Mouse (Mus musculus): Measurements from ENCODE around the gene Myh3. TPM values are rescaled to one million over a fixed set of nuclear protein-coding genes. Genes with fewer than 3 reads are reported as not detected.
A peak's percentile ranks its signal among the peaks of the same experiment; 100 is the strongest.

Myh3 gene
- polyA plus RNA-seq, 3 experiments from 2014 or later: 0.12 to 0.57 (median 0.44) TPM

DNA sequence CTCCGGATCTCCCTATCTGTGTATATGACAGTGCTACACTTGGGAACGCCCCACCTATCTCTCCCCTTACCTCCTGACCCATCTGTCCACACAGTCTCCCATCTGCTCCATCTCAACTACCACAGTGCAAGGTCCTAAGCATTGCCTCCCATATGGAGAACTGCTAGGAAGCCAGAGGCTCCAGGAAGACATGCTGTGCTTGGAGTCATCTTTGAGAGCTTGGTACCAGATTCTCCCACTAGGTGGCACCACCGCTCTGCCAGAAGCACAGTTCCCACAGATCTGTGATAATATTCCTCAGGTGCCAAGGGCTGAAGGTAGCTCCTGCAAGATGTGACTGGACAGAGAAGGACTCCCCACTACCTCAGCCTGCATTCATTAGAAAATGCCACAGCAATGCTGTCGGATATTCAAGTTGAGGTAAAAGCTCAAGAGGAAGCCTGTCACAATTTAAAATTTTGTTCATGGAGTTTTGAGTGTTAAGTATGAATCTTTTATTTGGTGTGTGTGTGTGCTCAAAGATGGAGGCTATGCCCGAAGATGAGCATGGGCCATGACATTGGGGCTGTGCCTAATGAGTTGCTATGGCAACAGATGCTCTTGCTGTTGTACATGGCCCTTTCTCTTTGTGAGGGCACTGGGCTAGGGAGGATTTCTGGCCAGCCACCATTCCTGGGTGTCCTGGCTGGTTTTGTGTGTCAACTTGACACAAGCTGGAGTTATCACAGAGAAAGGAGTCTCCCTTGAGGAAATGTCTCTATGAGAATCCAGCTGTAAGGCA is 32.3 kb downstream of the Myh3 start:
- ATAC-seq: no peak

GRCm38 (mm10) chr11:67112019-67112850 is 34.1 kb downstream of the Myh3 start:
- peak; percentile 52 for ATAC-seq

GRCm38 (mm10) chr11:67112851-67113202 is 34.7 kb downstream of the Myh3 start:
- ATAC-seq: no peak

DNA sequence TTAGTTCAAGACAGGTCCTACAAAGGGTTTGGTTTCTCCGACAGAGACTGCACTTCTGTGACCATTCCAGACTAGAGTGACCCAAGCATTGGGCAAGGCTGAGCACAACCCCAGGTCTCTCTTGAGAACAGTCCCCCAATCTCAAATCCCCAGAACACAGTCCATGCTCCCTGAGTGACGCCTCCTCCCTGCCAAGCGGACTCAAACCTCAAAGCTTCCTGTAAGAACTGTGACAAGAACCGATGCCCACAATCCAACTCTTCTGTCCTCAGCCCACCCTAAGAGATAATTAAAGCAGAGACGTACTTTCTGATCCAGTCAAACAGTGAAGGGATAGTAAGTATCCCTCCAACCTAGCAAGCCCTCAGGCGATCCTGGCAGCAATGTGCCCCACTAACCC is 35.3 kb downstream of the Myh3 start:
- ATAC-seq: no peak

GRCm38 (mm10) chr11:67114261-67114660 is 36.2 kb downstream of the Myh3 start:
- no peak for ATAC-seq

- no peak for ATAC-seq
Observed at GRCm38 (mm10) chr11:67114901-67115300, 36.8 kb downstream of the Myh3 start.

DNA sequence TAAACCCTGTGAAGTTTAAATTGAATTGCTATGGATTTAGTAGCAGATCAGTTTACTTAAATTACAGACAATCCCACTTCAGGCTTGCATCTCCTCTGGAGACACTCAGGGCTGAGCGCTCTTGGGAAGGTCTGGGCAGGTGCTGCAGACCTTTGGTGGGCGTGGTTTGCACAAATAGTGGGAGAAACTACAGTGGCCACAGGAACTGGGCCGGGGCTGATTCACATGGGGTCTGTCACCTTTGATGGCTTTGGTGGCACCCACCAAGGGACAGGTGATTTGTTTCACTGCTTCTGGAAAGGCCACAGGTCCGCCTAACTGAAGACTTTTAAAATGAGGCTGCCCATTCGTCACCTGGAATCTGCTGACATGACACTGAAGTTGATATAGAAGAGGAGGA is 38.6 kb downstream of the Myh3 start:
- no peak for ATAC-seq

DNA sequence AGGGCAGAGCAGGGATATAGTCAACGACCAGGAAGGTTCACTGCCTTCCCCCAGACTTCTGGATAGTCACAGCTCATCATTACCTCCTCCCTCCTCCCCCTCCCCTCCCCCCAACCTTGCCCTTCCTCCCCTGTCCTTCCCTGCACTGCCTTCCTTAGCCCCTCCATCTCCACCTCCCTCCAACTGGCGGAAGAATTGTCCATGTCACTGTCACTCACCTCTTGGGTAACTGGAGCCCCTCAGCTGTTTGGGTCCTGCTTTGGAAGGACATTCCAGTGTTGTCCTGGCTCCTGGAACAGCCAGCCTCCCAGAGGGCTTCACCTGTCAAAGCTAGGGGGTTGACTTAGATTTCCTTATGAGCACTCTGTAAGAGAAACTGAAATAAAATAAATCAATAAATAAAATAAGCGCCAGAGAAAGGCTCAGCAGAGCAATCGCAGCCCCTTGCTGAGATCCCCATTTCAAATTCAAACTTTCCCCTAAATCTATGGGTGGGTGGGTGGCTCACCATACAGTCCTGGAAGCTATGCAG is 41.5 kb downstream of the Myh3 start:
- ATAC-seq: no peak

GRCm38 (mm10) chr11:67120697-67121294 is 42.7 kb downstream of the Myh3 start:
- no peak for ATAC-seq

- ATAC-seq: no peak
Observed at GRCm38 (mm10) chr11:67124943-67125342, 46.8 kb downstream of the Myh3 start.

DNA sequence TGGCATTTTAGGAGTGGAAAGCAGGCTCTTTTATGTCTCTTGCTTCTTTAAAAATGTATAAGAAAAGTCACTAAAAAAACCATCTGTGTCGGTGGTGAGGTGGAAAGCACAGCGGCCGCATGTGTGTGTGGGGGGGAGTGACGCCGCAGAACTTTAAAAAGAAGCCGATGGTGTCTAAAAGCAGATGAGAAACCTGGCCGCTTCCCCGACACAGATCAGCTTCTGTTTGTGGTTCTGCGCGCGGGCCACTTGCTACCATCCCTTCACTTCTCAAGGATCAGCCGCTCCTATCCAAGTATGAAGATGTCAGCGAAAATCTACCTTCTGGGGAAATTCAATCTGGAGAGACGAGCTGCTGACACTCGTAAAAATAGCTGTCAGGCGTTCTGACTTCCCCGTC is 47.3 kb downstream of the Myh3 start:
- ATAC-seq: no peak

- ATAC-seq: no peak
Observed at GRCm38 (mm10) chr11:67133526-67133925, 55.4 kb downstream of the Myh3 start.

GRCm38 (mm10) chr11:67134654-67135053 is 56.6 kb downstream of the Myh3 start:
- ATAC-seq: no peak

- ATAC-seq: no peak
Observed at GRCm38 (mm10) chr11:67135532-67135931, 57.4 kb downstream of the Myh3 start.

DNA sequence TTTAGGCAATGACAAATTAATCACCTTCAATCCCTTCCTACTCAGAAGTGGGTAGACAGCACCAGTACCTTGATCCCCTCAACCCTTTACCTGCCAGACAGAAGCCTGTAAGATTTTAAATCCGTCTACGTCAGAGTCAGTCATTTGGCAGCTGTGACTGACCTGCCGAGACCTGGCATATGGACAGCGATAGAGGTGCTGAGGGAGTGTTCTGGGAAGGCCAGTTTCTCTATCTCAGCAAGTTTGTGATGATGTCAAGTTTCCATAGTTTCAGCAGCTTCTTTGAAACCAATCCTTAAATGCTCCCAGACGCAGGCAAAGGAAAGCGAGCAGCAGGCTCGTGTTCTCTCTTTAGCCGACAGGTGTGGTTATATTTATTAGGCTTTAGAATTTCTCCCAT is 61.5 kb downstream of the Myh3 start:
- no peak for ATAC-seq

- ATAC-seq: no peak
Observed at GRCm38 (mm10) chr11:67140175-67140574, 62.1 kb downstream of the Myh3 start.

- no peak for ATAC-seq
Observed at GRCm38 (mm10) chr11:67141031-67141430, 62.9 kb downstream of the Myh3 start.

DNA sequence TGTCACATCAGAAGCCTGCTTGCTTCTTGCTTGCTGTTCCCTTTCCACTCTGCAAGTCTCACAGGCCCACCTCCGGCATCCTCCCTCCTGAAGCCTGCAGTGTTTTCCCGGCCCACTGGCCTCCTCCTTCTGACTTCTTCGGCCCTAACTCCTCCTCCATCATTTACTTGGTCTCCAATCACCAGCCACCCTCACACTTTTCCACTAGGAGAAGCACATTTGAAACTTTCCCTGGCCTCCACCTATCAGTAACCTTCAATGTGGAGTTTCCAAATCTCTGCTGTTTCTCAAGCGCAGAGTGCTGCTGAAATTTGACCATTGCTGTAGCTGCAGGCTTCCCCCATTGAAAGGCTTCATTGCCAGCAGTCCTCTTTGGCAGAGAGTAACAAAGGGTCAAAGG is 63.9 kb downstream of the Myh3 start:
- no peak for ATAC-seq

DNA sequence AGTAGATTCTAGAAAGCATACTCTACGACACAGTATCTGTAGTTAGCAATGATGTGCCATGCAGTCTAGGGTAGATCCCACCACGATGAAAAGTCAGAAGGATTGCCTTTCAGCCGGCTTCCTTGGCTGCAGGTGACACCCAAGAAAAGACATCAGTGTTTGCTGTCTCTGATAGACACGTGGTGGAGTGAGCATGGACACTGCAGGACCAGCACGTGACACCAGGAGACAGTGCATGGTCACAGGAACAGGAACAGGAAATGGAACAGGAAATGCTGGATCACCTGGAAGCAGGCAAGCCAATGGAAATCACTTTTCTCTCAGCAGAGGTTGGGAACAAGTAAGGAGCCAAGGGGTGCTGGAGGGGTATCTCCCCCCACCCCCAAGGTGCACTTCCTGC is 65.0 kb downstream of the Myh3 start:
- no peak for ATAC-seq

DNA sequence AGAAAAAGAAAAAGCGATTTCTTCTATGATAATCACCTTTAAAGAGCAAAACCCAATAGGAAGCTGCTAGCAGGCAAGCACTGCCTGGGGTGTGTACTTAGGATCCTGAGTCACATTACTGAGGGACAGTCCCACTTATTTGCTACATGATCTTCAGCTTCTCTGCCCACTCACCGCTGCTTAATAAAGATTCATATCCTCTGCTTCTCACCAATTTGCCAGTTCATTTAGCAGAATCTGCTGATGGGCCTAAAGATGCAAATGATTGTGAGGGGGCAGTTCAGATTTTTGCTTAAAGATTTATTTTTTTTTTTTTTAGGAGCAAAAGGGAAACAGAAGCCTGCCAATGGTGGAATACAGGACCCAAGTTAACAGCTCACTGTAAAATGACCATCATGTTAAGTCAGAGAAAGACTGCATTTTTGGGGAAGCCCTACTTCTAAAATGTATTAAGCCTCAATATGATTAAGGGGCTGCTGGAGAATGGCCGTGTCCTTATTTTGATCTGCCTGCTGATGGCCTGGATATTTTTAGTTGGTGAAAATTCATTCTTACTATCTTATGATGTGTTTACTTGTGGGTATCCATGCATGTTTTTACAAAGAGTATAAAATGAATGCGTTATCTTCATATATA is 65.9 kb downstream of the Myh3 start:
- ATAC-seq: no peak

GRCm38 (mm10) chr11:67144559-67145265 is 66.6 kb downstream of the Myh3 start:
- no peak for ATAC-seq
